Mouse (Mus musculus): Measurements from ENCODE around the gene Etnppl. TPM values are rescaled to one million over a fixed set of nuclear protein-coding genes. Genes with fewer than 3 reads are reported as not detected.
A peak's percentile ranks its signal among the peaks of the same experiment; 100 is the strongest.

The Etnppl gene
- total RNA-seq, 2 experiments from 2014 or later, result not detected

DNA sequence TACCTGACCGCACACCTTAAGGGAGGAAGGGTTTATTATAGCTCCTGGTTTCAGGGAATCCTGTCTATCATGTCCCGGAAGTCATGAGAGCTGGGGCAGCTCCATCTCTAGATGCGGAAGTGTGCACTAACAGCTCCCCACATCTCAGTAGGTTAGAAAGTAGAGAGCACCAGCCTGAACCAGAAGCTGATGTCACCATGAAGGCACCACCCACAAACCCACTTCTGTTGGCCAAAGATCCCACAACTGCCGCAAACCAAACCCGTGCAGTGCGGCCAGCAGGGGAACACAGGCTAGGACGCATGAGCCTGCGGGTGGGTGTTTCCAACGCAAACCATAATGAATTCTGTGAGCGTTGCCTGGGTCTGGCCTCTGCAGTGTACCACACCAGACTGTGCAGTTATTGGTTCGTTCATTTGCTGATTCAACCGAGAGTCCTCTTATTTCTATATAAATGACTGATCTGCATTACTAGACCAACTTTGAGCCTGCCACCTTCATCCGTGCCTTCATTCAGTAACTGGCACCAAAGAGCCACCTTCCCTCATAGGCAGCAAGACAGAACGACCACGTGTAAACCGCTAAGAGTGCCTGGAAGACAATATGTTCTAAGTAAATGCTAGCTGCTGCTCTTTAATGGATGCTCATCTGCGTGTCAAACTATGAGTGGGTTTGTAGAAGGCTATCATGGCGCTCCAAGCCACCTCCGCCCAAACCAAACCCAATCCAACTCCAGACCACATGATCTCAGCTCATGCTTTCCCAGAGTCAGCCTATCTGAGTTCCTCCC, 60.6 kb downstream of the Etnppl start:
- no peak for DNase-seq

DNA sequence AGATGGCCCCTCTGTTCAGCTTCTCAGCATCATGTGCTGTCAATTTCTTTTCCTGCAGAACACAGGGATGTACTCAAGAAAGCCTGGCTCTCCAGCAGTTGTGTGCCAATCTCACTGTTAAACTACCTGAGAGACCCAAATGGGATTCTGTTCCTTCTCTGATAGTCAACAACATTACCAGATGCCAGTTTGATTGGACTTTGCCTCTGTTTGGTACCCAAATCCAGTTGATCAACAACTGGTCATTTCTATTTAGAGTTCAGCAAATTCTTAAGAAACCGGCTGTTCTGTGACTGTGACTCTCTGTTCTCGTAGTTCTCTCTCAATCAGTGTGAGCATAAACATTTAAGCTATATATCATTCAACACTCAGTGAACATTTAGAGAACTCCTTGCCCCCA, 64.0 kb downstream of the Etnppl start:
- DNase-seq, result no peak

GRCm38 (mm10) chr3:130682183-130682582, 64.9 kb downstream of the Etnppl start:
- peak; percentile 21 for DNase-seq

- DNase-seq, result no peak
Measured at GRCm38 (mm10) chr3:130683836-130684235, 66.6 kb downstream of the Etnppl start.

GRCm38 (mm10) chr3:130684276-130685013, 67.2 kb downstream of the Etnppl start:
- no peak for DNase-seq

DNA sequence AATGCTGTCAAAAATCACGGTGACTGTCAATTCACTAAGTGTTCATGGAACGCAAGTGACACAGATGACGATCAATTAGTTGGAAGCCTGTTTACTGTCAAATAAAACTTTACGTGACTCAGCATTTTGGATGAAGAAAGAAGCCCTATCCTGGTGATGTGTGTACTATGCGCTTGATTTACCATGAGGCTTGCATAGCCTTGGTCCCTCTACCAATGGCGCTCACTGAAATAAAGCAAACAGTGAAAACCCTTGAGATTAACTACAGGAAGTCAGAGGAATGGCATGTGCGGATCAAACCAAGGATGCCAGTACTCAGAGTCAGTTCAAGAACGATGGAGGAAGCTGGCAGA, 67.7 kb downstream of the Etnppl start:
- DNase-seq, result no peak

- no peak for DNase-seq
Measured at GRCm38 (mm10) chr3:130687051-130687450, 69.8 kb downstream of the Etnppl start.

Other genes with a start within 250 kb of the Etnppl start
- 10 to 100 TPM; 58.4 to 74.5 TPM for gene Ostc, start 92.0 kb downstream of the Etnppl start, total RNA-seq (2021)
- gene Rpl34, start 113.0 kb downstream of the Etnppl start, total RNA-seq (2021), result 100 to 1,000 TPM; 631 to 655 TPM